Mouse (Mus musculus) right cerebral cortex, postnatal 25 days (tissue): ENCODE measurements at regions not wholly inside any gene's neighbourhood (a gene's known extent, or its start where the extent isn't known, plus 50 kb on each side); places are given as distances from the start of the nearest gene placed in this dataset.

Source experiments
- DNase-seq: peaks from one replicate; pipeline ENCODE4 v3.0.0; 2022

DNA sequence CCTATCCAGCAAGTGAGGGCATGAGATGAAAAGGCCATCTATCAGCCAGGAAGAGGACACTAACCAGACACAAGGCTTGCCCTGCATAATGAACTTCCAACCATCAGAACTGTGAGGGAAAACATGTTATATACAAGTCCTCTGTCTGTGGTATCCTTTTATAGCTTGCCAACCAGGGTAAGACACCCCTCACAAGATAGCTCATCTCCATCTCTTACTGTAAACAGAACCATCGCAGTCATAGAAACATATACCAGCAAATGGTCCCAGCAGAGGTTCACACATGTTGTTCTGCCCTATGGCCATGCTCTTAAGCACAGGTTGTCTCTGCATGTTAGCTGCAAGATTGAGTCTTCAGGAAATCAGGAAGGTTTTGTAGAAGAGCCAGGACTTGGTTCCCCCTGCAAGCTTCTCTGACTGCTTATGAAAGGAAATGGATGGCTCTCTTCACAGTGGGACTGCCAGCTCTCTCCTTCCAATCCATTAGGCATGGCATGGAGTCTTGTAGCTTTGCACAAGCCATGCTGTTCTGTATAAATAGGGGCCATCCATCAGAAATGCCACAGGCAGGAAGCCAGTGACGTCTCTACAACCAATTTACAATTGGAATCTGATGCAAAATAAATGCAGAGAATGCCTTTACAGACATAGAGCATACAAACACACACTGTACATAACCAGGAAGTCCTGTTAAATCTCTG is 1514.0 kb upstream of the Lrrc6 start:
- DNase-seq: no peak

DNA sequence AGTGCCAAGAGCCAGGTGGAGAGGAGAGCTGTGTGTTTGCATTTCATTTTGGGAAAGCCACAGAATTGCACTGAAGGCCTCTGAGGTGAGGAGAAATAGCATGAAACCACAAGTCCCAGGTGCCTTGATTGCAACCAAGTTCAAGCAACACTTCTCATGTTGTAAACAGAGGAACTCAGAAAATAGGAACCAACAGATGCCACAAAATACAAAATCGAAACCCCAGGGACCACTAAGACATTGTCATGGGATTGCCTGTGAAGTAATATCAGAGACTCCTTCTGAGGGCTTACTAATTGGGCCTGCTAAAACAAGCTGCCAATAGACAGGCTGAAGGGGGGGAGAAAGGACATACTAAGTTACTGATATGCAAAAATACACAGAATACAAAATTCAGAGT is 1510.5 kb upstream of the Lrrc6 start:
- no peak for DNase-seq

DNA sequence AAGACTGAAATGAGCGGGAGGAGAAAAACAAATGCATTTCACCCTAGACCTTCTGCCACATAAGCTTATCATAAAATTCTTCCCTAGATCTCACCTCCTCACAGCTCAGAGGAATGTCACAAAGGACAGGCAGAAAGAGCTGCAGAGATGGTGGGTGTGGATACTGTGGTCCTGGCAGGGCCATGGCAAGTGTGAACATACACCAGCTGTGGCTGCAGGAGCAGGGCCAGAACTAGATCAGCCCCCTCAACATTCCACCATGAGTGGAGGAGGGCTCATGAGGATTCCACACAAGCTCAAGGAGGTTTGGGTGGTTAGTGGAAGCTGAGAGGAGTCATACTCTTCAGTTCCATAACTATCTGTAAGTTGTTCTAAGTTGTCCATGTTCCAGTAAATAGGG is 1509.5 kb upstream of the Lrrc6 start:
- no peak for DNase-seq

DNA sequence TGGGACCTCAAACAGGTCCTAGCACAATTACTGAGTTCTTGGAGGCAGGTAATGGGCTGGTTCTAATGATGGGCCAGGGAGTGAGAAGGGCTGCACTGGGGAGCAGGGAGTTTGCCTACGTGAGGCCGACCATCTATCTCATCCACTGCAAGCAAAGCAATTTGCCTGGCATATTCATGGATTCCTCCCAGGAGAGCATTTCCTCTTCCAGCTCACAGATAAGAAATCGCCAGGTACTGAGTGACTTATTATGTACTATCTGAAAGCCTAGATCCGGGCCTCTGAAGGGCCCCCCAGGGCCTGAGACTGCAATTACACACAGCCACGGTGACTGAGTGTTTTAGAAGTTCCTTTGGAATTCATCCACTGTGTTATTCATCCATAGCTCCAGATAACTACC is 1504.1 kb upstream of the Lrrc6 start:
- no peak for DNase-seq

DNA sequence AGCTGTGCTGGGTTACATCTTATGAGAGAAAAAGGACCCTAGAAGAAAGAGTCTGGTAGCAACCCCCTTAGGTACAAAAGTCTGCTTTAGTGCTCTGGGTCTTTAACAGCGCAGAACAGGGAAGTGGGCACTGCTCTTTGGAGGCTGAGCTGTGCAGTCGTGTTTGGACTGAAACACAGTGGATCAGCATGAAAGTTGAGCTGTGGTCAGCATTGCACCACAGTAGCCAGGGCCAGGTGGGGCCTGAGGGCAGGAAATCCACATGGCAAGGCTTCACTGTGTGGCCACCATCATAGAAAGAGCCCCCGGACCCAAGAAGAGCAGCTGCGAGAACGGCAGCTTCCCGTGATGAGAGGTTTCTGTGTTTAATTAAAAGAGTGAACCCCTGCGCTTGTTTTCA is 1495.8 kb upstream of the Lrrc6 start:
- DNase-seq: no peak

DNA sequence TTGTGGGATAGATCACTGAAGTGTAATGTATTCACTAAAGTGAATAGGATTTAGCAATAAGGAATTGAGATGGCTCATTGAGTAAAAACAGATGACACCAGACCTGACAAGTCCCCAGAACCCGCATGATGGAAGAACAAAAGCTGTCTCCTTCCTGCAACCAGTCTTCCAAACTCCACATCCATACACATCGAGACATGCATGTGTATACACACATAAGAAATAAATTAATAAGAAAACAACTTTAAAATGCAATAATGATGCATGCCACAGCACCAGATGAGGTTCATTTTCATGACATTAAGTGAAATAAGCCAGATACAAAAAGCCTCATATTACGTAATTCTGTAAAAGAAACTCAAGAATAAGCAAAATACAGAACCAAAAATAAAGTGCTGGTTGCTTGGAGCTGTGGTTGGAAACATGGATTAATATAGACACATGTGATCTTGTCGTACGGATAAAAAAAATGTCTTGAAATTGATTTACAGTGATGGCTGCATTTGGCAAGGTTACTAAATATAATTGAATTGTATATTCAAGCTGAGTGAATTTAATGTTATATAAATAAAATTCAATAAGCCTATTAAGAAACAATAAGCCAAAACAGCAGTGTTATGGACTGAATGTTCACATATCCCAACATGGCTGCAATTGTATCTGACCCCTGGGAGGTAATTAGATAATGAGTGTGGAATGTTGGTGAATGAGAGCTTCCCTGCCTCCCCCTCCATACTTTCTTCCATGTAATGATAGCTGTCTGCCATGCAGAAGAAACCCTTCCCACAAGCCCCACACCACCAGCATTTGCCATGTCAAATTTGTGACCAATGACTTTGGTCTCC is 1488.9 kb upstream of the Lrrc6 start:
- DNase-seq: no peak

DNA sequence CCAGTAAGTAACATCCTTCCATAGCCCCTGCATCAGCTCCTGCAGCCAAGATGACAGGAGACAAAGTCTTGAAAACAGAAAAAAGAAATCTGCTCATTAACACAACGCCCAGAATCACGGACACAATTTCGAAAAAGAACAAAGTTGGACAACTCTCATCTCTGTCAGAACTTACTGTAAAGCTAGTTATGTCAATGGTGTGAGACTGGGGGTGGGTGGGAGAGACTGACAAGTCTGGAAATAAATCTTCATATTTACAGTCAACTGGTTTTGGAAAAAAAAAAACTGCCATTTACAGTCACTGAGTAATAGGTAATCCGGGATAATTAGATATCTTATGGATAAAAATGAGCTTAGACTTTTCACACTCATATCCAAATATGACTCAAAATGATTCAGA is 1487.2 kb upstream of the Lrrc6 start:
- no peak for DNase-seq

DNA sequence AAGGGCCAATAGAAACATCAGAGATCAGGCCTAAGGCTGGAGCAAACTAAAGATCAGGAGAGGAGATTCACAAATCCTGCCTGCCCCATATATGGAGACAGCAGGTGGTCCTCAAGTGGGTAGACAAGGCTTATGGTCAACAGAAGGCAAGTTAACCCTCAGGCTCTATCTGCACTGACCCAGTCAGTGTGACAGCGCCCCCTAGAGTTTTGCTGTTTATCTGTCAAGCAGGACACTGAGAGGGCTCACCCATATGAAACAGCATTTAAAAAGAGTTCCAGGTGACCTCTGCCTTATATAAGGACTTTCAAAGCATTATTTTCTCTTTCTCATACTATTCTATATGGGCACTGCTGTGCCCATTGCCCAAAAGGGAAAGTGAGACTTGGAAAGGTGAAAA is 1482.5 kb upstream of the Lrrc6 start:
- no peak for DNase-seq

DNA sequence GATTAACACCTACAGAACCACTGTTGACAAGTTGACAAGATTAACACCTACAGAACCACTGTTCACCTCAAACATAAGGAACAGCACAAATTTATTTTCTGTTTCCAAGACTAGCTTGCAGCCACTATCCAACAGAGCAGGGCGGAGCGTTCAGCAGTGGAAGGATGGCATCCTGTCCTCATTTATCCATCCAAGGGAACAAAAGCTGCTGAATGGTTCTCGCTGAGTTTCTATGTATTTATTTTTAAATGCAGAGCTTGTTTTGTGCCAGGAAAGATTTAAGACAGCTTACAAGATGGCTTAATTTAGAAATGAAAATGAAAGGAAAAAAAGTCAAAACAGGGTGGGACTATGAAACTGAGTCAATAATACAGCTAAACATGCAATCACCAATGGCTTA is 1481.2 kb upstream of the Lrrc6 start:
- no peak for DNase-seq

DNA sequence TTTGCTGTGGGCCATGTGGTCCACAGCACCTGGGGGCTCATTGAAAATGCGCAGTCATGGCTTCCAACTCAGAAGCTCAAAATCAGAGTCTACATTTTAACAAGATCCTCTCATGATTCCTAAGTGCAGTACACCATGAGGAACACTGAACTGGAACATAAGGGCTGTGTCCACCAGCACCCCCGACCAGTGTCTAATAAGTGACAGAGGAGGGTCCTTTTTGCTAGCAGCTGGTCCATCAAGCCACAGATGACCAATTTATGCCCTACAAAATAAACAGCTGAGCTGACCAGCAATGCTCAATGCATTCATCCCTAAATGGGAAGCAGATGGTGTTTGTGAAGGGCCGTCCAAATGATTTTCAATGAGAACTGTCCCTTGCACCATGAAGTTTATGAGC is 1478.7 kb upstream of the Lrrc6 start:
- DNase-seq: no peak

DNA sequence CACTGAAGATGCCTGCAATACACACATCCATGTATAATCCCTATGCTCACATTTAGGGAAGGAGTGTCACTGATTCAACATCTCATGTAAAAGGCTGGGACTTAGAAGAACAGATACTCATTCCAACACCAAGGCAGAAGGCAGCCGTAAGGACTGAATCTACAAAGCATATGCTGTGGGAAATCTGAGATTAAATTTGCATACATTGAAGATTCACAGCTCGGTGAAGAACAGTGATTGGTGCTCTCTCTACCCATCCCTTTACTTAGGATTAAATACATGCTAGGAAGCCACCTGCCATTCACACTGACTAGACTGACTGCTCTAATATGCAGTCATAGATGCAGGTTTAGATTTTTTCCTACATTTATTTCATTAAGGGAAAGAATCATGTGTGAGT is 1476.5 kb upstream of the Lrrc6 start:
- DNase-seq: no peak

DNA sequence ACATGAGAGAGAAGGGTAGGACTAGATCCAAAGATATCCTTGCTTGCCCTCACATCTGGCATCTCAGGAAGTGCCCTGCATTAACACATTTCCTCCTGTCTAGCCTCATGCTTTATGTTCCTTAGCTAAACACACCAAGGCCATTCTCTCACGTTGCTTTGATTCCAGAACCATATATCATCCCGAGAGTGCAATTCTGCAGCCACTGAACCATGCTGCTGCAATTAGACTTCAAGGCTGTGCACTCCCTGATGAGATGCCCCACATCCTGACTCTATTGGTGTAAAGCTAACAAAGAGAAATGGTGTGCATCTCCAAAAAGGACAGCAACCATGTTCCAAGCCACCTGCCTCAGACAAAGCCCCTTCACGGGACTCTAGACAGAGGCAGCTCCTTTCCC is 1471.3 kb upstream of the Lrrc6 start:
- no peak for DNase-seq

DNA sequence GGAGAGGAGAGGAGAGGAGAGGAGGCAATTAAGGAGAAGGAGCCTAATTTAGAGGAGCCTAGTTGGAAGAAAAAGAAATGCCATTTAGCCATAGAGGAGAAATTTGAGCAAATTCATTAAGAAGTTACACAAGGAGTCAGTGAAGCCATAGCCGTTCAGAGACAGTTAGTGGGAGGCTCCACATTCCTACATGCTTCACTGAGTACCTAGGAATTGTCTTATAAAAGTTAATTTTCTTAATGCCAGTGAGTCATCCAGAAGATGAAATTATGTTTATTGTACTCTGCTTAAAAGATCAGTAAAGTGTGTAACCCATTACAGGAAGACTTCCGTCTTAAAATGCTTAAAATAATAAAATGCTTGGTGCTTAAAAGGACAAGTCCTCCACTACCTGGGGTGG is 1453.5 kb upstream of the Lrrc6 start:
- no peak for DNase-seq

DNA sequence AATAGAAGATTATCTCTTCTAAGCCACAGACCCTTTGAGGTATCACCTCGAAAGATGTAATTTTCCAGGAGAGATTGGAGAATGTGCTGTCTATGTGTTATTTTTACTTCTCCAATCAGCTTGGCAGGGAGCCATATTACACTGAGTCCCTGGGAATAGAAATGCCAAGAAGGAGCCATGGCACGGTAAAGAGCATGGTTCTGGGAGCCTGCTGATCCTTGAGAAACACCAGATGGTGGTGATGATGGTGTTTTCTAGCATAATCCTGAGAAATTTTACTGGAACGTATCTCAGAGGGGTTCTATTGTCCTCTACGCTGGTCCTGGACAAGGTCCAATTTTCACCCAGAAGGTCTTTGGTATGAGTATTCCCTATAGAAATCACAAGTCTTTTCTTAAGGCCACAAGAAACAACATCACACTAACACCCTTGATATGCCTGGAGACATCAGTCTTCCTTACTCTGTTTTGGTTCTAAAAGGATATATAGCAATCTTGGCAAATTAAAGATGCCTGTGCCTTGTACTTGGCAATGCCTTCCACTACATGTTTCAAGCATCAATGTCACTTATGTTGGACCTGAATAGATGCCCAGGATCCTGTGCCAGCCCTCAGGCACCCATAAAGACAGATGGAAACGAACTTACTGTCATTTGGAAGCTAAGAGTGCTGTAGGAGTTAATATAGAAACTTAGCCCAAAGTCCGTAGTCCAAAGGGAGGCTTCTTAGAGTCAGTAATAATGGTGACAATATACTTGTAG is 1449.8 kb upstream of the Lrrc6 start:
- DNase-seq: no peak

DNA sequence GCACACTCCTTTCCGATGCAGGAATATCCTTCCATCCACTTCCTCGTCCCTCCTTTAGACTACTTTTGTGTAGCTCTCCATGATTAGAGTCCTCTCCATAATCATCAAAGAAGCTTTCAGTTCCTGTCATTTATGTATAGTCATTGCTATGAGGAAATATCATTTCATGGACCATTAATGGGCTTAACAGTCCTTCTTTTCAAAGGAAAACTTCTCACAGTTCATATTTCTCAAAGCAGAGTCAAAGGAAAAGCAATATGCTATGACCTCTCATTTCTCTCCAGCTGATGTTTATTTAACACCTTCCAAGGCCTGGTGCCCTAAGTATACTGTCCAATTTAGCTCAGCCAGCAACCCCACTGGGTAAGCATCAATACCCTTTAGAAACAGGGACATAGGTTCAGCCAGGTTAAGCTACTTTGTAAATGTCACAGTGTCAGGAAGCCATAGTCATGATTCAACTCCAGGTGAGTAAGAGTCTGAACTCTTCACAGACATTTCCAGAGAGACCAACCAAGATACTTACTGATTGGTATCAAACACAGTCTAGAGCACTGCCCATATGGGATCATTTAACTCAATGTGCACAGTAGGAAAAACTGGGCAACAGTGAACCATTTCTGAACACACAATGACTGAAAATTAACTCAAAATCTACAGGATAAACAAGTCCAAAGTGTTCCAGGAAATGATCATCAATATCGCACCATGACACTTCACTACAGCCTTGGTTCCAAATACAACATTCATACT is 1443.8 kb upstream of the Lrrc6 start:
- DNase-seq: no peak

DNA sequence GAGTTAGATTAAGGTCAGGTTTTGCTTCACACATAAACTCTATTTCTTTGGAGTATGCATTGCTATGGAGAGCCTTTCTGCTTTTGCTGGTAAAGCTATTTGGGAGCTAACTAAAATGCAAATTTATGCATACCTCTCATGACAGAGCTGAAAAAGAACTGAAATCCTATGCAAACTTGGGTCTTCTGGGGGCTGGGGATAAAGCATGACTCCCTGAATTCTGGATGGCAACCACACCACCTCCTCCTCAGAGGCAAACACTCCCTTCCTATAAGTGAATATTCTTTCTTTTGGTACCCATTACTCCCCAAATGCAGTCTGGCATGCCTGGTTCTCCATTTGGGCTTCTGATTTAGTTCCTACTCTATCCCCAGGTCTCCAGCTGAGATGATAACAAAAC is 1442.3 kb upstream of the Lrrc6 start:
- DNase-seq: peak; percentile 22

DNA sequence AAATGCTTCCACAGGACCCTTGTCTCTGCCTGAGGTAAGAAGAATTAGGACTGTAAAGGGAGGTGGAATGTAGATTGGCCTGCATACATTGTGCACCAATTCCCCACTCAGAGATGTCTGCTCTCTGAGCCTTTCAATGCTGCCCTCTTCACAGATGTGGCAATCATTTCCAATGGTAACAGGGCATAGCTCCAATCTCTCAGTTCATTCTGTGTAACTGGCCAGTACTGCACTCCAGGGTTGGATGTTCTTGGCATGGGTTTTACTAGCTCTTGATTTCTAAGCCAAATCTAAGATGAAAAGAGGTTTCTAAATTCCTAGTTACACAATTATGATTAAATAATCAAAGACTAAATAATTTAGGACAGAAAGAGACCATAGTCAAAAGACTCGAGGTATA is 1439.8 kb upstream of the Lrrc6 start:
- DNase-seq: no peak

DNA sequence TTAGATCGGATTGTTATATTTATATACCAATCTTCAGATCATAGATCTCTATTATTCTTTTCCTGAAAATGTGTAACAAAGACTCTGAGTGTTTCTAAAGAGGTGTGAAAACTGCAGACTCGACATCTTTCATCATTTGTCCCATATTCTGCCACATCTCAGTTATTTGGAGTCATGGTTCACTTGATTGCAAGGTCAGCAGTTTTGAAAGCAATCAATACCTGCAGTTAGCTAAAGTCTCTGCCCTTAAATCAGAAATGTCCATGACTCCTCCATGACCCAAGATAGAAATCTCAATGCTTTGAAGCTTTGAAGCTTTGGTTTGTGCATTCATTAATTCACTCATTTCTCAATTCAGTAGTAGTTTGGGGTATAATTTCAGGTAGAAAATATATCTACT is 1424.2 kb upstream of the Lrrc6 start:
- DNase-seq: no peak

DNA sequence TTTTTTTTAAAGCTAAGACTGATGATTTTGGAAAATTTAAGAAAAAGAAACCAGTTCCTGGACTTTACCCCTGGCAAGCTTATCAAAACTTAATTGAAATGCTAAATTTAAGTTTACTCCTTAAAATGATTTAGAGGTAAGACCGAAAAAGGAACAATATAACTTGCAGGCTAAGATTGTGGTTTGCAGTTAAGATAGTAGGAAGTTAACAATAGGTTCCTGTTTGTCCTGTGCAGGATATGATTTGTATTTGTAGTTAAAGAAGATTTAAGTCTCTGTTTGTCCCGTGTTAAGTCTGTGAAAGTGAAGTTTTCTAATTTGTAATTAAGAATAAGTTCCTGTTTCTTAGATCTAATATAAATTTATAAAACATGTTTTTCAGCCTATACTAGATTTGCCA is 1406.3 kb upstream of the Lrrc6 start:
- DNase-seq: no peak

DNA sequence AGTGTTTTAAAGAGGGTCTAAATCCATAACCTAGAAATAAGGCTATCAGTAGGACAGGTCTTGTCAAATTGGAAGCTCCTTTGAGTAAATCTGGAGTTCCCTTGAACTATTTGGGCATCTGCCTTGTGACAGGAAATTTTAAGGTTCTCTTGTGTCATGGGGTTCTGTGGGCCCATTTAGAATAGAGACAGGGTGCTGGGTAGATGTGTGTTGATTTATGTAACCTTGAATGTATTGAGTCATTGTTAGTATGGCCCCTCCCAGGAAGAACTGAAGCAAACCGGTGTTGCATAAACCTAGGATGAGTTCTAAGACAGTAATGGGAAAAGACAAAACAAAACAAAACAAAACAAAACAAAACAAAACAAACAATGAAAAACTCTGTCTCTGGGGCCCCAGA is 1404.6 kb upstream of the Lrrc6 start:
- no peak for DNase-seq

DNA sequence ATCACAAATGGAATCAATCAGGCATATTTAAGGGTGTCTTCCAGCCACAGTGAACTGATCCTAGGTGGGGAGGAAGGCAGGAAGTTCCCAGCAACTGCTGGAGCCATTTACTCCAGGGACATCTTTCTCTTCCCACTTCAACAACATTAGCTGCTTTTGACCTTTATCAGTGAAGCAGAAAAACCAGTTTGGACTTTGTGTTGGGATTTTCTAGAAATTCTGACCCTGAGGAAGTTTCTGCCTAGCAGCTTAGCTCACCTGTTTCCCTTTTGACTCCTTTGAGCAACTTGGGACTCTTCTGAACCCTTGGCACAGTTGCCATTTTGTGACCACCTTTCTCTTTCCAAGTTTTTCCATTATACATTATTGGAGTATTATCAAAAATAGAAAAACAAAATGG is 1403.9 kb upstream of the Lrrc6 start:
- no peak for DNase-seq

DNA sequence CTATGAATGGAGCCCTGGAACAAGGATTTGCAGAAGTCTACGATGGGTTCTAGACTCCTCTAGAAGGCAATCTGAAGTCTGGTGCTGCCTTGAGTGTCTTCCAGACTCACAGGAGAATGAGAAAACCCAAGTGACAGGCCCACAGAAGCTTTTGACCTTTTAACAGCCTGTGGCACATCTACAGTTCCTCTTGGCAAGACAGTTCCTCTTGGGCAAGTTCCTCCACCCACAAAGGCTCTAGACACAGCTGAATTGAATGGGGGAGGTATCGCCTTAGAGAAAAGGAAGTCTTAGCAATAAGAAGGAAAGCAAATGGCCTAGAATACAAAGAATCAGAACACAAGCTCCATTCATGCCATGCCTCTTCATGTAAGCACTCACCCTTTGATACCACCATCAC is 1402.3 kb upstream of the Lrrc6 start:
- no peak for DNase-seq

DNA sequence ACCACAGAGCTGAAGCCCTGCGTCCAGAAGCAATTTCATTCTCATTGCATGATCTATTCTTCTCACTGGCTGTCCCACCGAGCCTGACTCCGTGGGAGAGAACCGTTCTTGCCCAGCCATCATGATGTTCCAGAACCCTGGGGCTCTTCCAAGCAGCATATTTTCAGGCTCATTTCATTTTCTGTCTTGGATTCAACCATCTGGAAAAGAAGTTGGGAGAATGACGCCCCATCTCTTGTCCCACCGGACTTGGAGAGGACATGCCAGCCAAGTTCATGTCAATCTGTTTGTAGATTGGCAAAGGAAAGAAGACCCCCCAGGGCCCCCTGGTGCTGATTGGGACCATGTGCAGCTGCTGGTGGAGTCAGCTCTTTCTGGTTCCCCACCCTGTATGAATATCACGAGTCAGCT is 1400.5 kb upstream of the Lrrc6 start:
- DNase-seq: no peak
